Mouse (Mus musculus) CH12.LX (cell line): Measurements from ENCODE around the gene Zc2hc1b.

Source experiments
- CHD2 ChIP-seq: IDR thresholded peaks from 2 replicates; pipeline ENCODE4 v1.6.1; 2011; ENCODE audit warnings: low read length, improper control_type of control experiment
- CTCF ChIP-seq, 2 experiments: IDR thresholded peaks in 1 of 2; conservative IDR thresholded peaks in 1 of 2; 2 replicates each; pipeline ENCODE4 v1.5.1; 2011 to 2012; ENCODE audit warnings: low read depth in 2 of 2, low read length in 2 of 2, improper control_type of control experiment in 1 of 2, inconsistent platforms in 1 of 2, mild to moderate bottlenecking in 1 of 2, moderate library complexity in 1 of 2
- ETS1 ChIP-seq: conservative IDR thresholded peaks from 2 replicates; pipeline ENCODE4 v1.6.1; 2012; ENCODE audit warnings: low read depth, mild to moderate bottlenecking, inconsistent platforms, low read length, improper control_type of control experiment, moderate library complexity
- MAX ChIP-seq: IDR thresholded peaks from 2 replicates; pipeline ENCODE4 v1.6.1; 2011; ENCODE audit warnings: low read length, improper control_type of control experiment
- POLR2A ChIP-seq: IDR thresholded peaks from 2 replicates; pipeline ENCODE4 v1.6.1; 2011; ENCODE audit warnings: low read depth, mild to moderate bottlenecking, improper control_type of control experiment, low read length
- SMC3 ChIP-seq: IDR thresholded peaks from 2 replicates; pipeline ENCODE4 v1.6.1; 2011; ENCODE audit warnings: low read depth, low read length, improper control_type of control experiment
- ZMIZ1 ChIP-seq: IDR thresholded peaks from 2 replicates; pipeline ENCODE4 v1.6.1; 2012; ENCODE audit warnings: low read depth, mild to moderate bottlenecking, inconsistent platforms, low read length, improper control_type of control experiment

DNA sequence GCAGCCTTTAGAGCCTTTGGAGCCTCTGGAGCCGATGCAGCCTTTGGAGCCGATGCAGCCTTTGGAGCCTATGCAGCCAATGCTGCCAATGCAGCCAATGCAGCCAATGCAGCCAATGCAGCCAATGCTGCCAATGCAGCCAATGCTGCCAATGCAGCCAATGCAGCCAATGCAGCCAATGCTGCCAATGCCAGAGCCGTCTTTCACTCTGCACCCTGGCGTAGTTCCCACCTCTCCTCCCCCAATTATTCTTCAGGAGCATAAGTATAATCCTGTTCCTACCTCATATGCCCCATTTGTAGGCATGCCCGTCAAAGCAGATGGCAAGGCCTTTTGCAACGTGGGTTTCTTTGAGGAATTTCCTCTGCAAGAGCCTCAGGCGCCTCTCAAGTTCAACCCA lies 49.9 kb downstream of the Zc2hc1b start:
- TF ChIP-seq SMC3 (no peak), CTCF (conservative IDR thresholded peaks at IDR 0.05 in 1 of 2, IDR thresholded peaks at IDR 0.05 in 1 of 2; ENCODE audit: low read depth in 2 of 2, low read length in 2 of 2) (no peak), POLR2A (no peak), MAX (no peak), ZMIZ1 (no peak), ETS1 (no peak), CHD2 (no peak)
